Mouse (Mus musculus) olfactory bulb, adult 2 months (tissue): ENCODE data around the gene Aig1. TPM values are rescaled to one million over a fixed set of nuclear protein-coding genes. Genes with fewer than 3 reads are reported as not detected.
"Not testable (repeated sequence)": the region's sequence is repeated elsewhere in the genome, so short reads cannot be mapped to it uniquely, and the experiment has no call there.

ENCODE experiments used
- H3K27ac ChIP-seq: fragments of 200-500 bp; 2 replicates; pipeline ENCODE4 v1.5.1; 2012; ENCODE audit warnings: low read depth, low read length; ENCODE audit not compliant: insufficient read depth
- H3K4me1 ChIP-seq: fragments of 200-500 bp; 2 replicates; pipeline ENCODE4 v1.6.1; 2012; ENCODE audit warnings: low read length; ENCODE audit not compliant: control insufficient read depth, insufficient read depth
- H3K4me3 ChIP-seq: fragments of 200-500 bp; 2 replicates; pipeline ENCODE4 v1.5.1; 2012; ENCODE audit warnings: mild to moderate bottlenecking, low read depth, low read length, moderate library complexity; ENCODE audit not compliant: insufficient read depth
- CTCF ChIP-seq: fragments of 200-500 bp; IDR thresholded peaks from 2 replicates; pipeline ENCODE4 v1.5.1; 2012; ENCODE audit warnings: low read depth, mild to moderate bottlenecking, low read length, moderate library complexity; ENCODE audit not compliant: insufficient read depth
- POLR2A ChIP-seq: fragments of 200-500 bp; IDR thresholded peaks from 2 replicates; pipeline ENCODE4 v1.6.1; 2012; ENCODE audit warnings: mild to moderate bottlenecking, low read depth, low read length, moderate library complexity; ENCODE audit not compliant: insufficient read depth
- WGBS: fragments of 180-500 bp; shearing (Covaris S2); methylation state at CpG from one replicate; pipeline ENCODE4 v1.1.7; 2018; 5-methylcytosine and 5-hydroxymethylcytosine counted together
- polyA plus RNA-seq: library from polyadenylated mRNA; stranded (reverse); fragments of >200 nt; gene quantifications from 2 replicates; pipeline ENCODE4 v1.2.4, GENCODE M21; 2012; ENCODE audit warnings: low replicate concordance; ENCODE audit not compliant: missing spikeins, insufficient read depth, insufficient read length

Gene Aig1
- polyA plus RNA-seq: not detected in 2 replicates

DNA sequence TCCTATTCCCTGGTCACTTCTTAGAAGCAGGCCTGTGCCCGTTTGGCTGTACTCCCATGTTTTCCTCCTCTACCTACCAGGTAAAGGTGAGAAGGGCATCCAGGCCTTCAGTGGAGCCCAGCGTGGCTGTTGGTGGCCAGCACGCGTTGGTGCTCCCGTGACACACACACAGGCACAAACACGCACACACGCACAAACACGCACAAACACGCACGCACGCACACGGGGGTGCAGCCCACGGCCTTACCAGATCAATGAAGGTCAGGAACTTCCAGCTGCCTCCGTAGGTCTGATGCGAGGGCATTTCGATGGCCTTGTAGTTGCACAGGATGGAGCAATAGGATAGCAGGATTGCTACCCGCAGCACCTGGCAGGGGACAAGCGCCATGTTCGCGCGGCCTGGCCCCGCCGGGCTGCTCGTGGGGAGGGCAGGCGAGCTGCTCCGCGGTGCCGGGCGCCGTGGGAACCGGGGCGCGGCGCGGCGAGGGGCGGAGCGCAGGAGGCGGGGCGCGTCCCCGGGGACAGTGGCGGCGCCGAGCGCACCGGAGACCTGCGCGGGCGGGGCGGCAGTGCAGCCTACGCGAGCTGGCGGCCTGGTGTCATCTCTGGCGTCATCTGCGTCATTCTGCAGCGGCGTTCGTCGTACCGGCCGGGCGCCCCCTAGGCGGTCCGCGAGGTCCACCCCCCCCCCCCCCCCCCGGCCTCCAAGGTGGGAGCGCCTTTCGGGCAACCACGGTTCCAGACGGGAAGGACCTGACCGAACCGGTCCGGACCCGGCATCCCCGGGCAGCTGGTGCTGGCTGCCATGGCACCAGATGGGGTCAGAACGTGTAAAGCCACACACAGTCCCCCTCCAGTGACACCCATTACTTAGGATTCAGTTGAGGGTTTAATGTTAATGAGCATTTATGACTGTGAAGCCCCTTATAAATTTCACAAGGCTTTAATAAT is at the start of gene Aig1:
TSS of gene Aig1 (minus strand) at position 610 of the 951 bp plus-strand sequence.
- Histone ChIP-seq H3K4me3 (peak within 1 kb of the TSS; percentile 71), H3K27ac (peak within 1 kb of the TSS; percentile 87), H3K4me1 (peaks cover 3% of the 10 kb centered on the region; the same call in 1 of the 2 replicates)
- WGBS: under 1% methylated on average over 72 of the region's 77 CpGs
- TF ChIP-seq CTCF (no peak), POLR2A (peak; percentile 73)

DNA sequence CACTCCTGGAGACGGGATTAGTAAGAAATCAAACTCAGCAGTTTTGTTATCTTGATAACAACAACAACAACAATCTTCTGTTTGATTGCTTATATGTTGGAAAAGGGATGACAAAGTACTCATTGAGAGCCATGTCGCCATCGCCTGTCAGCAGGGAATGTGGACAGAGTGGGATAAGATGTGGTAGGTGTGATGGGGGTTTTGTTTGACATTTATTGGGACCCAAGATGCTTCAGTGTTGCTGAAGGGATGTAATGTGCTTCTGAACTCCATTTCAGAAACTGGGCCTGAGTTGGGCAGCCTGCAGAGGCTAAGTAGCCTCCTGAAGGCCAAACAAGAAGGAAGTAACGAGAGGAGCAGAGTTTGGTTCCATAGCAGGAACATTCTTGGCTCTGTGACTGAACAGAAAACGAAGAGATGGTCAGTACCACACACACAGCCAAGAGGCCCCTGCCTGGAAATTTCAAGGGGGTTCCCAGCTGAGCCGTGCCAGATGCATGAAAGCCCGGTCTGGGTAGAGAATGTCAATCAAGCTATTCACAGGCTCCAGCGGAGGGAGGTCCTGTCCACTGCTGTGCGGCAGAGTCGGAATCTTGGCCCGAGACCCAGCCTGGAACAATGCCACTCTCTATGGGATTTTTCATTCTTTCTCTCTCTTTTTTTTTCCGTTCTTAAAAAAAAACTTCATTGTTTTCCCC is 48.0 kb upstream of the Aig1 start:
- 52% methylated on average over 12 of the region's 12 CpGs for whole genome bisulfite sequencing
- Histone ChIP-seq H3K27ac (no peak overlapping the region), H3K4me1 (peaks cover 4% of the 10 kb centered on the region), H3K4me3 (no peak overlapping the region)
- no peak for TF ChIP-seq CTCF

DNA sequence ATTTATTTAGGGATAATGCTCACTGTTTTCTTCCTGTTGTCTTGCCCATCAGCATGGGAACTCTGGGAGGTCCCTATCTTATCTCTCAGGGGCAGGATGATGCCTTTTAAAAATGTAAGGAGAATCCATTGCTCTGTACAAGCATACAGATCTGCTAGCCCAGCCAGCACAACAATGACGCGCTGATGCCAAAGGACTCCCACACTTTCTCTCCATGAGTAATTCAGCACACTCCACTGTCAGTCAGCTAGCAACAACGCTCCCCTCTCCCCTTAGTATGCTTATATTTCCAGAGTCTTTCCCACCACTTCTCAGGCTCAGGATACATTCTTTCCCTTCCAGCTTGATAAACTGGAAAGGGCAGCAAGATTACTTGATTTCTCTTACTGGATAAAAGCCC is 46.4 kb upstream of the Aig1 start:
- WGBS: 34% methylated on average over 3 of the region's 3 CpGs
- Histone ChIP-seq H3K4me3 (no peak overlapping the region), H3K27ac (no peak overlapping the region), H3K4me1 (peaks cover 4% of the 10 kb centered on the region)
- TF ChIP-seq CTCF: no peak
- no peak for TF ChIP-seq POLR2A

DNA sequence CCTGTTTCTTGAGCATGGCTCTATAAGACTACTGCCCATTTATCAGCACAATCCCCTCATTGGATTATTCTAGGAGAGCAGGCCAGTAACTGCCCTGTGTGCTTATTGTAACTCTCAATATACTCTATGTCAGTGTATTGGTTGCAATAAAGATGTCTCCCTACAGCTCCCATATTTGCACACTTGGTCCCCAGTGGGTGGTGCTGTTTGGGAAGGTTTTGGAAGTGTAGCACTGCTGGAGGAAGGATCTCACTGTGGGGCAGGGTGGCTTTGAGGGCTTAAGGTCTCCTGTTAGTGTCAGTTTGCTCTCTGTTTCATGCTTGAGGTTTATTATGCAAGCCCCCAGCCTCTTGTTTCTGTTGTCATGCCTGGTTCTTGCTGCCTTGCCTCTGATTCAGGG is 44.9 kb upstream of the Aig1 start:
- no peak overlapping the region for H3K4me3 ChIP-seq
- H3K27ac ChIP-seq: no peak overlapping the region
- peaks cover 4% of the 10 kb centered on the region for H3K4me1 ChIP-seq
- no peak for TF ChIP-seq CTCF
- TF ChIP-seq POLR2A: no peak

DNA sequence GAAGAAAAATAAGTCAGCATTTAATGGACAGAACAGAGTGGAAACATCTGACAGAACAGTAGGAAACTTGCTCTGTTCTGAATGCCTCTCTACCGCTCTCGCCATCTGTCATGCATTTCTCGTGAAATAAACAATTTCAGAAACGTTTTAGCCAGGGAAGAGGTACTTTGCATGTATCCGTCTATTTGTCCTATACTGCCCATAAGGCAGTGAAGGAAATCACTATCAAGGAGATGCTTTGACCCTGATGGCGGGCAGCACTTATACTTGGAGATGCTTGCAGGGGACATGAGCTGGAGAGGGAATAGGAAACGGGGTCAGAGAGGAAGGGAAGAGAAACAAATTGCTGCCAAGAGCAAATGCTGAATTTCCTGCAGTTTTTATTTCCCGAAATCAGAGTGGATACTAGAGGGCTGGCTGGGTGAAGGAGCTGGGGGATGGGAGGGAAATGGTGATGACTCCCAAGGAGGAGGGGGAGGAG is 37.5 kb upstream of the Aig1 start:
- TF ChIP-seq POLR2A (no peak), CTCF (no peak)
- 70% methylated on average over 8 of the region's 8 CpGs for WGBS
- Histone ChIP-seq H3K4me1 (no peaks in the 10 kb centered on the region), H3K4me3 (no peak overlapping the region), H3K27ac (no peak overlapping the region)

DNA sequence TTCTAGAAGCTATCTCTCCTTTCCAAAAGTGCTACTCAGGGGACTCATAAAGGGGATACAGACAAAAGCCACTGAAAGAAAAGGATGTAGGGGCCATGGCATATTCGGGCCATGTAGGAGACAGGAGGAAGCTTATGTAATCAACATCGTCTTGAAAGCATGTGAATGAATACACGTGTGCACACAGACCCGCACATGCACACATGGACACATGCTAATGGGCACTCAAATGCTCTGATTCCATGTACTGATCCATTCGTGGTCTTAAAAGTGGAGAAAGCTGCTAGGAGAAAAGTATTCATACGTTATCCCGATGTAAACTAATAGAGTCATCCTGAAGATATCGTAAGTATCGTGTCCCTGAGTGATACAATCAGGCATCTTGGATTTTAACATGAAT is 36.8 kb upstream of the Aig1 start:
- 95% methylated on average over 9 of the region's 9 CpGs for WGBS
- Histone ChIP-seq H3K4me1 (no peaks in the 10 kb centered on the region), H3K27ac (no peak overlapping the region), H3K4me3 (no peak overlapping the region)
- no peak for TF ChIP-seq CTCF
- no peak for TF ChIP-seq POLR2A

DNA sequence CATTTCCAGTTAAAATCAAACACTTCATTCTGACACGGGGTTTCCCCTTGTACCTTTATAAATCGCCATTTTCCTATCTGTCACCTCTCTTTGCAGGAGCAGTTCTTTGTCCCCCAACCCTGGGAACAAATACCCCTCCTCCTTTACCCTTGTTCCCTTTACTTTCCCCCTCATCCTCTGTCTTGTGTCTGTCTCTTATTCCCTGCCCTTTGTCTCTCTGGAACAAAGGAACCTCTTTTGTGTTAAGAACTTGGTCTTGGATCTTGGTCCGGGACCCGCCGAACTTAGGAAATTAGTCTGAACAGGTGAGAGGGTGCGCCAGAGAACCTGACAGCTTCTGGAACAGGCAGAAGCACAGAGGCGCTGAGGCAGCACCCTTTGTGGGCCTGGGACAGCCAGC is 24.0 kb upstream of the Aig1 start:
- not testable (repeated sequence) for H3K4me1 ChIP-seq, H3K4me3 ChIP-seq, H3K27ac ChIP-seq
- WGBS: 98% methylated on average over 6 of the region's 7 CpGs

DNA sequence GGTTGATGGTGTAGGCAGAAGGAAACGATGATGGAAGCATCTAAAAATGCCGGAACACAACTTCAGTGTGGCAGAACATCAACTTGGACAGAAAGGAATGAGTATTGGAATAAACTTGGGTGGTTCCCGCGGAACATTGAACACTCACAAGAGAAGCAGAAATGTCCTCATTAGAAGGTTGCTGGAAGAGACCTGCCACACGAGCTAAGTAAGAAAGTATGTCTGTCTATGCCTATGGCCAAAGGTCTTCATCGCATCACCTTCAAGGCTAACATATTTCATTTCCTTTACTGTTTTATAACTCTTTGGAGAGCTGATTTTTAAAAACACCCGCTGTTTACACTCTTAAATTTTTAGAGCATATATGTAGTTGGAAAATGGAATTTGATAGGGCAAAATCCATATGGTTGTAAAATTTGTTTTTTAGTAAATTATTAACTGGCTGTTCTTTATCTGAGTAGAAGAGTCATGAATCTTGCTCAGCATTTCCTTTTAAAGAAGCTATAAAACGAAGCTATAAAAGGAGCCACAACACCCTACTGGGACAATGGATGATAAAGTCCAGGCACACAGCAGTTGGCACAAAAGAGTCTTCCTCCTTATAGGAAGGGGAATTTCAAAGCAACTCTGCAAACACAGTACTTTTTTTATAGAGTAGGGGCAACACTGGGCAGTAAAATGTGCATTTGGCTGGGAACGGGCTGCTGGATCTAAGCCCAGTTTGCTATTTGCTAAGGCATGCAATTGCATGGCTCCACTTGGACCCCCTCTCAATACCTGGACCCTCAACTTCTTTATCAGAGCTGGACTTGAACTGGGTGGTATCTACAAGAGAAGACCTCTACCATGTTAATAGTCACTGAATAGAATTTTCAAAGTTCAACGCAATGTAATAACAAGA is 14.4 kb upstream of the Aig1 start:
- 87% methylated on average over 10 of the region's 10 CpGs for WGBS
- H3K27ac ChIP-seq: no peak overlapping the region
- TF ChIP-seq POLR2A (no peak), CTCF (no peak)
- no peak overlapping the region for H3K4me3 ChIP-seq
- H3K4me1 ChIP-seq: no peaks in the 10 kb centered on the region

DNA sequence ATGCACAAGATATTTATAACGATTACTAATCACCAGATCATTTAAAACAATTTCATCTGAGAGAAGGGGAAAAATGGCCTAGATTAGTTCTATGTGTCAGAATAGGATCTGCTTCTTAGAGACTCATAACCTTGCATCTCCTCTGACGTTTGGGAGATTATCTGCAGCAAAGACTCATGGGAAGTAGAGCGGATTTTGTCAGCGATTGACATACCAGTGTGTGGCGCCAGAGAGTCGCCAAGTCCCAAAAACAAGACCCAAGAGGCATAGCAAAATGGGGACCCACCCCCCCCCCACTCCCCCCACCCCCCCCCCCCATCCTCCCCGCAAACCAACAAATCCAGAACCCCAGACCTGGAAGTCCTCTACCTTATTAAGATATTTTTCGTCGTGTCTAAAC is 13.7 kb upstream of the Aig1 start:
- 73% methylated on average over 9 of the region's 9 CpGs for WGBS
- Histone ChIP-seq H3K4me1 (no peaks in the 10 kb centered on the region), H3K27ac (no peak overlapping the region), H3K4me3 (no peak overlapping the region)
- TF ChIP-seq POLR2A: no peak
- no peak for TF ChIP-seq CTCF
